In genomic region chr13:119704280-119704679, GRCm38 (mm10) we compare ENCODE assay signal across 17 mouse cellular contexts.
"Had no signal": no experiment of that assay in that cellular context is flagged by ENCODE, and none has a peak within 500 bp of the region (broad histone marks: within the 10 kb centered on the region; RNA-seq: fewer than 3 reads in every experiment).

No protein-coding gene starts in this region.

- H3K27me3 ChIP-seq: megakaryocyte, embryonic 14.5 days; midbrain, embryonic 13.5 days; midbrain, embryonic 15.5 days; neural tube, embryonic 13.5 days; neural tube, embryonic 15.5 days had no signal

- H3K4me3 ChIP-seq: megakaryocyte, embryonic 14.5 days; midbrain, embryonic 13.5 days; midbrain, embryonic 15.5 days; neural tube, embryonic 13.5 days; neural tube, embryonic 15.5 days had no signal

- H3K4me1 ChIP-seq: midbrain, embryonic 13.5 days; midbrain, embryonic 15.5 days; neural tube, embryonic 13.5 days; neural tube, embryonic 15.5 days had no signal

- DNase-seq: lung, embryonic 14.5 days; lung, postnatal 4 days; retina, postnatal 1 day; right cerebral cortex, adult 18-20 months; right cerebral cortex, postnatal 25 days; right cerebral cortex, postnatal 4 days; spleen, adult 18-20 months; thymus, adult 18-20 months; thymus, postnatal 14 days; thymus, postnatal 36 days had no signal

- H3K4me2 ChIP-seq: lung, embryonic 14.5 days; midbrain, embryonic 11.5 days; midbrain, embryonic 13.5 days; midbrain, embryonic 15.5 days; neural tube, embryonic 13.5 days; neural tube, embryonic 15.5 days had no signal

- H3K27ac ChIP-seq: liver, embryonic 14.5 days; midbrain, embryonic 13.5 days; midbrain, embryonic 15.5 days; neural tube, embryonic 13.5 days; neural tube, embryonic 15.5 days had no signal

- H3K9me3 ChIP-seq: megakaryocyte, embryonic 14.5 days; midbrain, embryonic 13.5 days; midbrain, embryonic 15.5 days; neural tube, embryonic 13.5 days; neural tube, embryonic 15.5 days had no signal
